Mouse (Mus musculus) heart, embryonic 12.5 days (tissue): ENCODE data around the gene Cdk8. TPM values are rescaled to one million over a fixed set of nuclear protein-coding genes. Genes with fewer than 3 reads are reported as not detected.

ENCODE experiments used
- ATAC-seq: fragments of 200-750 bp; cut with Nextera tagmentation; 2 replicates; pipeline ENCODE4 v1.8.0; 2017; ENCODE audit warnings: moderate TSS enrichment, moderate library complexity; ENCODE audit not compliant: insufficient number of reproducible peaks, low FRiP score
- H3K27ac ChIP-seq: fragments of 300-500 bp; sonication (generic); 2 replicates; pipeline ENCODE4 v1.5.1; 2016; ENCODE audit warnings: mild to moderate bottlenecking, moderate library complexity; ENCODE audit not compliant: poor library complexity, severe bottlenecking
- H3K27me3 ChIP-seq: fragments of 300-500 bp; sonication (generic); replicated peaks from 2 replicates; pipeline ENCODE4 v1.6.1; 2016; ENCODE audit warnings: mild to moderate bottlenecking, moderate library complexity
- H3K36me3 ChIP-seq: fragments of 300-500 bp; sonication (generic); 2 replicates; pipeline ENCODE4 v1.6.1; 2016; ENCODE audit warnings: mild to moderate bottlenecking, moderate library complexity
- H3K4me1 ChIP-seq: fragments of 300-500 bp; sonication (generic); replicated peaks from 2 replicates; pipeline ENCODE4 v1.6.1; 2016; ENCODE audit warnings: mild to moderate bottlenecking
- H3K4me2 ChIP-seq: fragments of 300-500 bp; sonication (generic); 2 replicates; pipeline ENCODE4 v1.6.1; 2016; ENCODE audit warnings: mild to moderate bottlenecking, moderate library complexity
- H3K4me3 ChIP-seq: fragments of 300-500 bp; sonication (generic); 2 replicates; pipeline ENCODE4 v1.5.1; 2016; ENCODE audit warnings: mild to moderate bottlenecking
- H3K9ac ChIP-seq: fragments of 300-500 bp; sonication (generic); 2 replicates; pipeline ENCODE4 v1.6.1; 2016; ENCODE audit warnings: mild to moderate bottlenecking, moderate library complexity
- H3K9me3 ChIP-seq: fragments of 300-500 bp; sonication (generic); replicated peaks from 2 replicates; pipeline ENCODE4 v1.6.1; 2016; ENCODE audit warnings: mild to moderate bottlenecking, moderate library complexity
- WGBS: fragments of 180-500 bp; shearing (Covaris S2); methylation state at CpG from one replicate; pipeline ENCODE4 v1.1.7; 2016; 5-methylcytosine and 5-hydroxymethylcytosine counted together
- polyA plus RNA-seq: library from polyadenylated mRNA; unstranded; fragments of >200 nt; fragmentation: Nextera tagmentation; extraction: Ambion mirVana; gene quantifications from 2 replicates; pipeline ENCODE4 v1.2.1, GENCODE M21; 2016

Gene Cdk8
- polyA plus RNA-seq, 1 experiment from 2014 or later: 16.6 TPM

DNA sequence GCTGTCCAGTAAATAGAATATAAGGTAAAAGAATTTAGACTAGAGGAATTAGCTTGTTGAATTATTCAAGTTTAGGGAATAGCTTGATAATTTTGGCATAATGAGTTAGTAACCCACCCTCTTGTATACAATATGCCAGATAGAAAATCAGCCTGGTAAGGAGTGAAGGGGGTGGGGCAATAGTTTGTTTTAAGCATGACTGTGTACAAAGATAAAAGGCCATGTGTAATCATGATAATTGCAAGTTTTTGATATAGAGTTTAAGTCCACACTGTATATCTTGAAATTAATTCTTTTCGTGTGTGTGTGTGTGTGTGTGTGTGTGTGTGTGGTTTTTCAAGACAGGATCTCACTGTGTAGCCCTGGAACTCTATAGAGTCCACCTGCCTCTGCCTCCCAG, 3.3 kb downstream of the Cdk8 start:
- H3K36me3 ChIP-seq: no peaks in the 10 kb centered on the region
- no peak for ATAC-seq
- H3K27ac ChIP-seq: no peak overlapping the region
- H3K4me3 ChIP-seq: no peak overlapping the region
- H3K27me3 ChIP-seq: no peaks in the 10 kb centered on the region
- H3K4me1 ChIP-seq: peaks cover 33% of the 10 kb centered on the region
- no peak overlapping the region for H3K9ac ChIP-seq
- no peak overlapping the region for H3K4me2 ChIP-seq
- H3K9me3 ChIP-seq: no peaks in the 10 kb centered on the region
- 82% methylated on average over 1 of the region's 1 CpGs for WGBS

DNA sequence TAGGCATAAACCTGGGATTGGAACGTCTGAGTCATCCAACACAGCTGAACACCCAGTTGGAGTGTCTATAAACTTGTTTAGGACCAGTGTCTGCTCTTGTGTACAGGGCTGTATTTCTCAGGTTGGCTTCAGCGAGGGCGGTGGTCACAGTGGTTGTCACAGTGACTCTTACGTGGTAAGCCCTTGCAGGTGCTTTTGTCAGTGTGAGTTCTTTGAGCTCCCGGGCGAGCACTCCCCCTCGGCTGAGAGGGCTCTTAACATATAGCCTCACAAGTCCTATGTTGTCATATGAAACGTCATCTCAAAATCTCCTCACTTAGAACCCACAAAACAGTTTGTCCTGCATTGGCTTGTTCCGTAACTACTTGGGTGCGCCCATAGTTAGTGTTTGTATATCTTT, 7.2 kb downstream of the Cdk8 start:
- H3K4me2 ChIP-seq: no peak overlapping the region
- H3K4me1 ChIP-seq: peaks cover 38% of the 10 kb centered on the region
- no peaks in the 10 kb centered on the region for H3K36me3 ChIP-seq
- ATAC-seq: no peak
- no peak overlapping the region for H3K4me3 ChIP-seq
- no peak overlapping the region for H3K27ac ChIP-seq
- no peaks in the 10 kb centered on the region for H3K9me3 ChIP-seq
- H3K27me3 ChIP-seq: no peaks in the 10 kb centered on the region
- 86% methylated on average over 10 of the region's 10 CpGs for WGBS
- H3K9ac ChIP-seq: no peak overlapping the region

DNA sequence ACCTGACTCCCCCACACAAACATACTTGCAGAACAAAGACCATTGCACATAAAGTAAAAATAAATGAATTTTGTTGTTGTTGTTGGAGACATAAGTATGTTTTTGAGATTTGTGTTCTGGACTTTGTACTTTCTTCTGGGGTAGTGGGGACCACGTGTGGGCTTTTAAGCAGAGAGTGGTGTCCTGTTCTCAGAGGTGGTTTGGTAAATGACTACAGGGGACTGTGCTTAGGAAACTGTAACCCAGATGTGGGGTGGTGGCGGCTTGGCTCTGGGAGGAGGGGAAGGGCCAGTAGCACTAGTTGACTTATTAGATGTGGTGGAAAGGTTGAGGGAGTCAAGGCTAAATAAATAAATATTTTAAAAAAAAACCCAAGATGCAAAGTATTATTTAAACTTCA, 9.7 kb downstream of the Cdk8 start:
- Histone ChIP-seq H3K36me3 (no peaks in the 10 kb centered on the region), H3K27me3 (no peaks in the 10 kb centered on the region), H3K27ac (no peak overlapping the region), H3K9ac (no peak overlapping the region), H3K9me3 (no peaks in the 10 kb centered on the region), H3K4me2 (no peak overlapping the region), H3K4me3 (no peak overlapping the region), H3K4me1 (peaks cover 41% of the 10 kb centered on the region)
- 81% methylated on average over 2 of the region's 2 CpGs for WGBS
- no peak for ATAC-seq

DNA sequence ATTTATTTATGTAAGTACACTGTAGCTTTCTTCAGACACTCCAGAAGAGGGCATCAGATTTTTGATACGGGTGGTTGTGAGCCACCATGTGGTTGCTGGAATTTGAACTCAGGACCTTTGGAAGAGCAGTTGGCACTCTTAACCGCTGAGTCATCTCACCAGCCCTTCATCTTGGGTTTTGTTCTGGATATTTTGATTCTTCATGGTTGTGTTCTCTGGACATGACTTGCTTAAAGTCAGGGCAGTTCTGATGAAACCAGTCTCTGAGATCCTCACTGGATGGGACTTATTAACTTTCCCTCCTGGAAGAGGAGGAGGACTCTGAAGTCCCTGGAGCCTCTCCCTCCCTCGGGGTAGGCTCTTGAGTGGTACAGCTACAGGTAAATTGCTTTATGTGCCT, 10.2 kb downstream of the Cdk8 start:
- Histone ChIP-seq H3K27me3 (no peaks in the 10 kb centered on the region), H3K4me3 (no peak overlapping the region)

DNA sequence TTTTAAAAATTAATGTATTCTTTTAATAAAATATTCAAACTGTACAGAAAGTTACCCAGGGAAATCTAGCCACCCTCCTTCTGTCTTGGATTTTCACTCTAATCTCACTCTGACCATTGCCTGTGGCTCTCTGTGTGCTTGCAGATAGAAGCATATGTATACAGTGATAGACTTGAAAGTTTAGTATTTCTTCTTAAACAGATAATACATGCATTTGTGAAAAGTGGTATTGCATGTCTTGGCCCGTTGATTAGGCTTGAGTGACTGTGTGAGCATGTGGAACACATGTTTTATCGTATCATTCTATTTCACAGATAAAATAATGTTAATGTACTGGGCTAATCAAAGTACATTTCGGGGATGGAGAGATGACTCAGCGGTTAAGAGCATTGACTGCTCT, 14.2 kb downstream of the Cdk8 start:
- Histone ChIP-seq H3K9ac (no peak overlapping the region), H3K4me1 (peaks cover 41% of the 10 kb centered on the region)
- no peak for ATAC-seq

More for the DNA sequence above, 10.2 kb downstream of the Cdk8 start:
- 93% methylated on average over 3 of the region's 3 CpGs for WGBS
- no peak overlapping the region for H3K4me2 ChIP-seq
- H3K27ac ChIP-seq: no peak overlapping the region
- no peaks in the 10 kb centered on the region for H3K9me3 ChIP-seq
- peaks cover 39% of the 10 kb centered on the region for H3K4me1 ChIP-seq
- ATAC-seq: no peak
- no peak overlapping the region for H3K9ac ChIP-seq
- no peaks in the 10 kb centered on the region for H3K36me3 ChIP-seq

DNA sequence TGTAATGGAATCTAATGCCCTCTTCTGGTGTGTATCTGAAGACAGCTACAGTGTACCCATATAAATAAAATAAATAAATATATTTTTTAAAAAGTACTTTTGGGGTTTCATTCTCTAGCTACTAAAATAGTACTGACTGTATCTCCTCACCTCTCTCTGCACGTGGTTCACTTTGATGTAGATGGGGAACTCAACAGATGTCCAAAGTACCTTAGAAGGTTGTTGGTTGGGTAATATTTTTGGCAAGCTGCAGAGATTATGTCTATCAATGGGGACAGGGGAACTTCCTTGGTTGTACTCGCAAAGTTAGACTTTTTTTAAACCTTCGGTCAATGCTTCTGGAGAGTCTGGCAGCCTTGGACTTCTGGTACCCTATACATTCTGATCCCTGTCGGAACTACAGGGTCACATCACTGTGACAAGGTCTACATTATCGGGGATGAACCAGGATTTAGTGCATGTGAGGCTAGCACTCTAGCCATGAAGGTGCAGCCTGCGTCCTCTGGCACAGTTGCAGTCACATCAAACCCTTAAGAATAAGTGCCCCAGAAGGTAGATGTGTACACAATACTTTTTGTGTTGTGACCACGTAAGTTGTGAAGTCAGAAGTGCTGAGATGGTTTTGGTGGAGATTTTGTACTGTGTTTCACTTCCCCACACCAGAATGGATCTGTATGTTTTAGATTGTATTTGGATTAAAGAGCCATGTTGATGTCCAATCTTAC, 14.8 kb downstream of the Cdk8 start:
- H3K27ac ChIP-seq: no peak overlapping the region
- no peak overlapping the region for H3K4me3 ChIP-seq
- no peak overlapping the region for H3K4me2 ChIP-seq
- no peaks in the 10 kb centered on the region for H3K9me3 ChIP-seq
- no peaks in the 10 kb centered on the region for H3K27me3 ChIP-seq
- H3K9ac ChIP-seq: no peak overlapping the region
- WGBS: 88% methylated on average over 7 of the region's 7 CpGs
- no peaks in the 10 kb centered on the region for H3K36me3 ChIP-seq
- no peak for ATAC-seq
- H3K4me1 ChIP-seq: peaks cover 47% of the 10 kb centered on the region

More for the DNA sequence above, 14.2 kb downstream of the Cdk8 start:
- Histone ChIP-seq H3K36me3 (no peaks in the 10 kb centered on the region), H3K27me3 (no peaks in the 10 kb centered on the region), H3K9me3 (no peaks in the 10 kb centered on the region), H3K27ac (no peak overlapping the region), H3K4me2 (no peak overlapping the region), H3K4me3 (no peak overlapping the region)
- WGBS: 88% methylated on average over 4 of the region's 4 CpGs

DNA sequence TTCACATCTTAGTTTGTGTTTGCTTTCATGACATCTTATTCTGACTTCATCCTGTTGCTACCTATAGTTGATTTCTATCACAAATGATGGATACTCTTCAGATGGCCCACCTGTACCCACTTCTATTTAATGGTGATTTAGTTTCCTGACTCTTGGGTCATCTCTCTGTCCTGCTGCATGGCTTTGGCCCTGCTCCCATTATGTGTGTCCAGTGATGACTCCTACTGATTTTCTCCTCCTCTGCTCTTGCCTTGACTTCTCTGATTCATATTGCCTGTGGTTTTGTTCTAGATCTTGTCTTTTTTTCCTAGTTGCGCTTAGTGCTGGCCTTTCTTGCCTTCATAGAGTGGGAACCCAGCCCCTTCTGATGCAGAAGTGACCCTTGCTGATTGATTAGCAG, 15.4 kb downstream of the Cdk8 start:
- ATAC-seq: no peak
- WGBS: 77% methylated on average over 1 of the region's 1 CpGs

DNA sequence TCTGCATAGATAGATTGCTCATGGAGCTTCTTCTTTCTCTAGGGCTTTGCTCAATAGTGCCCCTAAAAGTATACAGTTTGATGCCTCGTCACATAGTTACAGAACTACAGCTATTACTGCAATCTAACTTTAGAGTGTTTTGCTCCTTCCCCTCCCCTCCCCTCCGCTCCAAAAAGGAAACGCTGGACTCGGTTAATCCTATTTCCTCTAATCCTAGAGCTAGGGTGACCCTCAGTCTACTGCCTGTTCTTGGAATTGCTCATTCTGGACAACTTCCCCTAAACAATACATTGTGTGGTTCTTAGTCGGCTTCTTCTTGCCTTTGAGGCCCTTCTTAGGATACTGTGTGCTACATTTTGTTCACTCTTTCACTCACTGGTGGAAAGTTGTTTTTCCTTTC, 16.7 kb downstream of the Cdk8 start:
- peaks cover 49% of the 10 kb centered on the region for H3K4me1 ChIP-seq
- no peak overlapping the region for H3K4me3 ChIP-seq
- H3K36me3 ChIP-seq: no peaks in the 10 kb centered on the region
- no peaks in the 10 kb centered on the region for H3K27me3 ChIP-seq
- WGBS: 55% methylated on average over 5 of the region's 5 CpGs
- no peak overlapping the region for H3K27ac ChIP-seq
- H3K9ac ChIP-seq: no peak overlapping the region
- no peak overlapping the region for H3K4me2 ChIP-seq
- H3K9me3 ChIP-seq: no peaks in the 10 kb centered on the region
- ATAC-seq: no peak

More for the DNA sequence above, 15.4 kb downstream of the Cdk8 start:
- H3K9ac ChIP-seq: no peak overlapping the region
- H3K9me3 ChIP-seq: no peaks in the 10 kb centered on the region
- H3K4me1 ChIP-seq: peaks cover 53% of the 10 kb centered on the region
- H3K27ac ChIP-seq: no peak overlapping the region
- H3K4me2 ChIP-seq: no peak overlapping the region
- H3K27me3 ChIP-seq: no peaks in the 10 kb centered on the region
- H3K4me3 ChIP-seq: no peak overlapping the region
- no peaks in the 10 kb centered on the region for H3K36me3 ChIP-seq

DNA sequence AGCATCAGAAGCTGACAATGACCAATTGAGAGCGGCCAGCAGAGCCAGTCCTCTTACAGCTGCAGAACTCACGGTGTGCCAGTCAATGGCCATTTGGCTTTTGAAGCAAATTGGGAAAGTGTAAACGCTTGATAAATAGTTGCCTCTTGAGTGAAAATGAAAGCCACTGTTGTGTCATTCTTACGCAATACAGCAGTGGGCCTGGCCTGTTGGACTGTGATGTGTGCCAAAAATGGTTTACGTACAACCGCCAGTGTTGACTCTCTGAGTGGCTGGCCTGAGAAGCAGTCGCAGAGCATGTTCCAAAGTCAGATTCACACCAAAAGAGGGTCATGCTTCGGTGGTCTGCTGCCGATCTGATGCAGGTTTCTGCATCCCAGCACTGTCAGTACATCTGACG, 17.7 kb downstream of the Cdk8 start:
- no peak overlapping the region for H3K27ac ChIP-seq
- H3K36me3 ChIP-seq: no peaks in the 10 kb centered on the region
- no peak for ATAC-seq
- H3K4me2 ChIP-seq: no peak overlapping the region
- H3K4me1 ChIP-seq: peaks cover 46% of the 10 kb centered on the region
- no peaks in the 10 kb centered on the region for H3K27me3 ChIP-seq
- H3K9ac ChIP-seq: no peak overlapping the region
- no peaks in the 10 kb centered on the region for H3K9me3 ChIP-seq
- WGBS: 87% methylated on average over 10 of the region's 10 CpGs
- H3K4me3 ChIP-seq: no peak overlapping the region

DNA sequence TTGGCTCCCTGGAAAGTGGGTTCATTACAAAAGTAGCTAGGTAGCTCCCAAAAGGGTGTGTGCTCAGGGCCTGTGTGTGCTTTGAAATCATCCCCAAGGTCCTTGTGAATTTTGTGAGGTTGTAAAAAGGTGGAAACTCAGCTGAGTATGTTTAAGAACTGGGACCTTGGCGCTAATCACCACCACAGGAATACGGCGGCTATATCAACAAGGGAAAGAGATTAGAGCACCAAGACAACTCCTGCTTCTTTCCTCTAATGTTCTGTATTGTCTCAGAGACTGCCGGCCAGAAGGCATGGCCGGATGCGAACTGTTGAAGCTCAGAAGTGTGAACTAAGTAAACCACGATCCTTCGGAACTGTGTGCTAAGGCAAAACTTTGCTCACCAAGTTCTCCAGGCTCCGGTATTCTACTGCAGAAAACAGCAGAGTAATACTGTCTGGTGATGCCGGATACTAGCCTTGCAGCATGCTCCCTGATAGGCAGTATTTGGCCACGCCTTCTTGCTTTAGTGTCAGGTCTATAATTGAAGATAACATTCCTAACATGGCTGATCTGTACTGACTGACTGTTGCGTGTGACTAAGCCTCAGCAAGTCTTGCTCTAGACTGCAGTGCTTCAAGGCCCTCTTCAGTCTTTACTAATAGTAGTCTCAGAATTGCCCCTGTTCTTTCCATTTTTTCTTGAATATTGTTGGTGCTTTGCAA, 19.5 kb downstream of the Cdk8 start:
- Histone ChIP-seq H3K9ac (no peak overlapping the region), H3K4me3 (no peak overlapping the region), H3K4me2 (peak overlapping the region; percentile 36), H3K36me3 (no peaks in the 10 kb centered on the region), H3K9me3 (no peaks in the 10 kb centered on the region), H3K27me3 (no peaks in the 10 kb centered on the region), H3K4me1 (peaks cover 41% of the 10 kb centered on the region), H3K27ac (peak overlapping the region; percentile 46)
- ATAC-seq: peak; percentile 90
- 23% methylated on average over 12 of the region's 12 CpGs for WGBS

DNA sequence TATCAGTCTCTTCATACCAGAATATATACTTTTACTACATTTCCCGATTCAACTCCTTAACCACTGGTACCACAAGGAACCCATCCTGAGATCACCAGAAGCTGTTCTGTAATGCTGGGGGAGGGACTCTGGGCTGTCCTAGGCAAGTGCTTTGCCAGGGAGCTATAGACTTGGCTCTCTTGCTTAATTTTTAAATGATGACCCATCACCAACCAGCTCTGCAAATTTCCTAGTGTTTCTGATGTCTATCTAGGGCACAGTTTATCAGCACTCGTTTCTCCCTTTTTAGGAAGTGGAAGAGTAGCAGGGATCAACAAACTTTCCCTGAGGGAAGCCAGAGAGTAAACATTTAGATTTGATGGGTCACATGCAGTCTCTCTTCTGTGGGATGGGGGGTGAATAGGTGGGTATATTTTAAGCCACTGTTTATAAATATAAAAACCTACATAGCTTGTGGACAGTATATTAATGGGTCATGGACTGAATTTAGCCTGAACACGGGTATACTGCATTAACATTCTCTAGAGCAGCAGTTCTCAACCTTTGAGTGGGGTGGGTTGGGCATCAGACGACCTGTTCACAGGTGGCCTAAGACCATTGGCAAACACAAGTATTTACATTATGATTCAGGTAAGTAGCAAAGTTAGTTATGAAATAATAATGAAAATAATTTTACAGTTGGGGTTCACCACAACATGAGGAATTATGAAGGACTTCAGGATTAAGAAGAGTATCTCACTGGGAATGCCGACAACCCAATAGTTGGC, 20.8 kb downstream of the Cdk8 start:
- no peak for ATAC-seq
- Histone ChIP-seq H3K27me3 (no peaks in the 10 kb centered on the region), H3K4me1 (peaks cover 35% of the 10 kb centered on the region), H3K9me3 (no peaks in the 10 kb centered on the region), H3K9ac (no peak overlapping the region), H3K27ac (no peak overlapping the region), H3K4me2 (no peak overlapping the region), H3K4me3 (no peak overlapping the region), H3K36me3 (no peaks in the 10 kb centered on the region)
- 75% methylated on average over 5 of the region's 5 CpGs for WGBS
